Mouse (Mus musculus): ENCODE measurements around the gene Ipcef1.

Ipcef1 gene

DNA sequence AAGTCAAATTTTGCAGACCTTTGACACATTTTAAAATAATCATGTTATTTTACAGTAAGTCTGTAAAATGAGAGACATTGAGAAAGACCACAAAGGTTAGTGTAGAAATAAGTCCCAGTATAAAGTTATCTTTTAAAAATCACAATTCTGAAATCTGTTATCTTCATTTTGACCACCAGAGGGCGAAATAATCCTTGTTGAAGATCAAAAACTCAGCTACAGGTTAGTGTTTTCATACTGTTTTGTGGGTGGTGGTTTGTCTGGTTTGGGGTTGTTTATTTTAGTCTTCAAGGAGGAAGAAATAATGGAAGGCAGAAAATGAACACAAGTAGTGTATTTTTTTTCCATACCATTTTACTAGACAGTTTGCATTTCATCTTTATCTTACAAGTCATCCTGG lies 166.8 kb downstream of the Ipcef1 start:
- 2% methylated on average over 1 of the region's 1 CpGs for WGBS

DNA sequence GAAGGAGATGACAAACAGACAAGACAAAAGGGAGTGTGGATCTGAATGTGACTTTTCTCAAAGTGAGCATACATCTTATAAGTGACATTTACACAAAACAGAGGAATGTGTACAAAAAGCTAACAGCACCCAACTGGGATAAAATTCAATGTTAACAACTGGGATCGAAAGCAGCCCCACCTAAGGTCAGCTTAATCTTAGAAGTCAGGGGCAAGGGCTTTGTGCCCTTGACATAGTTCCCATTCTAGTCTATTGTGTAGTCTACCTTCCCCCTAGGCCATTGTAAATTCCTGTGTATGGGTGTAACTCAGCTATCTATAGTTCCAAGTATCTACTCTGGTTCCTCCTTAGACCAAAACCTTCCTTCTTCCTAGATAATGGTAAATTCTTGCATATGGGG lies 170.2 kb downstream of the Ipcef1 start:
- WGBS: 98% methylated on average over 1 of the region's 1 CpGs

DNA sequence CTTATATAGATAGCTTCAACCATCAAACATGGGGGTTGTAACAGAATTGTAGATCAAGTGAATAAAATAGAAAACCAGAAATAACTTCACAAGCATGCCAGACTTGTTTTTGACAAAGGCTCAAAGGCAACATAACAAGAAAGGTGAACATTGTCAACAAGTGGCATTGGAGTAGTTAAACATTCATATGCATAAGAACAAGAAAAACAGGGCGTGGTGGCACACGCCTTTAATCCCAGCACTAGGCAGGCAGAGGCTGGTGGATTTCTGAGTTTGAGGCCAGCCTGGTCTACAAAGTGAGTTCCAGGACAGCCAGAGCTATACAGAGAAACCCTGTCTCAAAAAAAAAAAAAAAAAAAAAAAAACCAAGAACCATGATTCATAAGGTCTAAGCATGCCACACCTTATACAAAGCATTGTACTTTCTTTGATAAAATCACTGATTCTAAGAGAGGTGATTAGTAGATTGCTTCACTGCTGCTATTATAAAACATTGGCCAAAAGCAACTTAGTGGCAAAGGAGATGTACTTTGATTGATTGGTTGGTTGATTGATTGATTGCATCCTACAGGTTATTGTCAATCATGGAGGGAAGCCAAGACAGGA lies 173.9 kb downstream of the Ipcef1 start:
- 68% methylated on average over 2 of the region's 2 CpGs for WGBS

DNA sequence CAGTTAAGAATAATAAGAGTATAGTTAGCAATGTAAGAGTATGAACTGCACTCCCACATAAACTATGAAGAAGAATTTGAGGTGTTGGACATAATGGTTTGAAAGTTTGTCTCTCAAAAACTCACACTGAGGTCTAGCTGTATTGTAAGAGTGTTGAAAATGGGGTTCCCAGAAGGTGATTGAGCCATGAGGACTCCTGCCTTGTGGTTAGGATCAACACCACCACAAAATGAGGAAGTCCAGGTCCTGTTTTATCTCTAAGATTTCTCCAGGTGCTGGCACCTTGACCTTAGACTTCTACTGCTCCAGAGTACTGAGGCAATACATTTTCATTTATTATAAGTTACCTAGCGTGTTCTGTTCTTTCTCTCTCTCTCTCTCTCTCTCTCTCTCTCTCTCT lies 178.4 kb downstream of the Ipcef1 start:
- 87% methylated on average over 1 of the region's 1 CpGs for WGBS

DNA sequence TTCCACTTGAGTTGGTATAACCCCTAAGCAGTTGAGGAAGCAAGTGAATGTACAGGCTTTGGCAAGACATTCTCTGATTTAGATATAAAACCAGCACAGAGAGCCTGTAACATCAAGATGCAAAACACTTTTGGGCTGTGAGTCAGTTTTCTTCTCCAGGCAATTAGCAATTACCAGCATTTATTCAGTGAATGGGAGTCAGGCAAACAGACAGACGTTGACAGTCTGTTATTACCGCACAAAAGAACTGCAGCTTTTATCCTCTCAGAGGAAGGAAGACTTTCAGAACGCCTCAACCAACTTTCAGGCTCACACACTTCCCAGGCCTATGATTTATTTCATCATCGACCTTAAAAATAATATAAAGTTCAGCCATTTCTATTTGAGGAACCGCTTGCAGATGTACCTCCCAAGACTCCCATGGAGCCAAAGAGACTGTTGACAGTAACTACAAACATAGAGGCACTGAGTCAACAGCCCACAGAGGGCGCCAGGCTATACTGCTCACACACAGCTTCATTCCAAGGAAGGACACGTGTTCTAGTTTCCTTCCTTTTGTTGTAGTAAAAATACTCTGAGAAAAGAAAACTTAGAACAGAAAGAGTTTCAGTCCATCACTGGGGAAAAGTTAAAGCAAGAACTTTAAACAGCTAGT lies 180.7 kb downstream of the Ipcef1 start:
- WGBS: 51% methylated on average over 7 of the region's 7 CpGs

DNA sequence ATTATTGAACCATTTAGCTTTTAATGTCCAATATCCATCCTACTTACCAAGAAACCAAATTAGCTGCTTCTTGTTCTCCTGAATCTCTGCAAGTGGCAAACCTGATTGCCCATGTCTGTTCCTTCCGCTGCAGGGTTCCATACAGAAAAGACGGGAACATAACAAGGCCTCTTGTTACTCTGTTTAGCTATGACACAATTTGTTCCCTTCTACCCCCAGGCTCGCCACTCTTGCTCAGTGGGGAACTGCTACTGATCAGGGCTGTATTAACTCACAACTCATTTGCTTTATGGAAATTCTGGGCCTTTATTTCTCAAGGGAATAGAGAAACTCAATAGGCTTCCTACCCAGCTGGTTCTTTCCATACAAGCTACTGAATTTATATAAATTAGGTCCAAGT lies 196.5 kb downstream of the Ipcef1 start:
- 53% methylated on average over 3 of the region's 3 CpGs for WGBS

DNA sequence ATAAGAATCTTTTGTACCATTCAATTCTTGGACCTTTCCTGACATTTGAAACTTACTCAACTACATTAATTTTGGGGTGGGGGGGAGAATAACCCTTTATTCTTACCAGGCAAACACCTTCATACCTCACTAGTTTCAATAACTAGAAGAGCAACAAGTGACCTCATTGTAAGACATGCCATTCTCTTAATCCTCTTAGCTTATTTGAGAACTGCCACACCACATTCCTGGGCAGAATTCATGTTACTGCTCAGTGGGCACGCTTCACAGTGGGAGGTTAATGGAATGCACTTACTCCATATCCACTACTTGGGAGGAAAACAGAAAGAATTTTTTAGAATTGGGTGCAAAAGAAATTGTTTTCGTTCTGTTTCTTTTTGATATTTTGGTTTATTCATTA lies 203.4 kb downstream of the Ipcef1 start:
- 78% methylated on average over 2 of the region's 2 CpGs for WGBS

DNA sequence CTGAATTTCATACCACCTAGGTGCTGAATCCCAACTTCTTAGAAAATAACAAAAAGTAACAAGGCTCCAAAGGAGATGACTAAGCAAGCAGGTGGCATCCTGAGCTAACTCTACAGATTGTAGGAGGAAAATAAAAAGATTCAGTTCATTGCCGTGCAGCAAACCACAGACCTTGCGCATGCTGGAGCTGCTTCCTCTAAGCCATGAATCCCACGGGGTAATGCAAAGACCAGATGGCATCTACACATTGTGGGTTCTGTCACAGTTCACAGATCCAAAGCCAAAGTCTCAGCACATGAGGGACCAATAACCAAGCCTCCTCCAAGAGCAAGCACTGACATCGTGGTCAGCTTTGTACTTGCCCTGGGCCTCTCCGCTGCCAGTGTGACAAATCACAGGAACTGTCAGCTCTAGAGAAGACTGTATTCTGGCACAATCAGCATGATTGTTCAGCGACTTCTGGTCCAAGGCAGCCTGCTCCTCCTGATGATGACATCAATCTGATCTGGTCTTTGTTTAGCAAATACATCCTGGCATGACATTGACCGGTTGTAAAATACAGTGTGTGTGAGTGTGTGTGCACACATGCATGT lies 204.0 kb downstream of the Ipcef1 start:
- WGBS: 39% methylated on average over 7 of the region's 7 CpGs

DNA sequence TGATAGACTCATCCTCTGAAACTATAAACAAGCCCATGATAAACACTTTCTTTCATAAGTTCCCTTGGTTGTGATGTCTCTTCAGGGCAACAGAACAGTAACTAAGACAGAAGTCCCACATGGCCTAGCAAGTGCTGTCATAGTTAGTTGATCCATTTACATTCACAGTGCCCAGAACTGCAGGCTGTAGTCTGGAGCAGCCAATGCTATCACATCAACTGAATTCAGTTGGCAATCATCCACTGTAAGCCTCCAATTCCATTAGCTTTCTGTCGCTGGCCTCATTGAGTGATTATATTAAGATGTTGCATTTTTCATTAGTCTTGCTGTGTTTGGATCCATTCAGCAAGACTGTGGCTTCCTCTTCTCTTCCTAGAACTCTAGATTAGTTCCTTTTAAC lies 206.0 kb downstream of the Ipcef1 start:
- WGBS: 72% methylated on average over 1 of the region's 1 CpGs

DNA sequence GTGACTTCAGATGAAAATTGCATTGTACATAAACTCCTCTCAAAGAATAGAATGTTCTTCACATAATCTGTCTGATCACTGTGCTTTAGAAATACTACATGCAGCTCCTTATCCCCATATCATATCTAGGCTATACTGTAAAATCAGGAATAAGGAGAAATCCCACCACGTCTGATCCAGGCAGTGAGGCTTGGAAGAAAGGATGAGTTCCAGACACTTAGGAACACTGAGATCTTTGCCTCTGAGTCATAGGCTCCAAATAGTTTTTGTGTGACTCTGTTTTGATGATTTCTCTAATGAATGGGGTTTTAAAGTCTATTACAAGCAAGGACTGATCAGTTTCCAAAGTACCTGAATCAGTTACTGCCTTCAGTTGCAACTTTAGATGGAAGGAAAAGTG lies 210.1 kb downstream of the Ipcef1 start:
- 55% methylated on average over 1 of the region's 1 CpGs for WGBS

Measured in cerebral cortex, adult 2 months (tissue).